Mouse (Mus musculus) stomach, embryonic 14.5 days (tissue): Measurements from ENCODE around the gene Atg4d. TPM values are rescaled to one million over a fixed set of nuclear protein-coding genes. Genes with fewer than 3 reads are reported as not detected.
A peak's percentile ranks its signal among the peaks of the same experiment; 100 is the strongest.

Experiments used
- ATAC-seq: fragments of 200-750 bp; cut with Nextera tagmentation; 2 replicates; pipeline ENCODE4 v1.8.0; 2017; ENCODE audit warnings: low read depth, moderate TSS enrichment; ENCODE audit not compliant: insufficient number of reproducible peaks, insufficient read depth, low FRiP score
- H3K27ac ChIP-seq: fragments of 300-500 bp; sonication (generic); 2 replicates; pipeline ENCODE4 v1.5.1; 2014; ENCODE audit warnings: mild to moderate bottlenecking, low read length, moderate library complexity, mixed read lengths
- H3K27me3 ChIP-seq: fragments of 300-500 bp; sonication (generic); 2 replicates; pipeline ENCODE4 v1.6.1; 2014; ENCODE audit warnings: low read length, control low read depth, mixed read lengths; ENCODE audit not compliant: control insufficient read depth, insufficient read depth
- H3K36me3 ChIP-seq: fragments of 300-500 bp; sonication (generic); 2 replicates; pipeline ENCODE4 v1.6.1; 2014; ENCODE audit warnings: mild to moderate bottlenecking, control low read depth, low read length, moderate library complexity, mixed read lengths; ENCODE audit not compliant: control insufficient read depth, insufficient read depth
- H3K4me1 ChIP-seq: fragments of 300-500 bp; sonication (generic); 2 replicates; pipeline ENCODE4 v1.6.1; 2014; ENCODE audit warnings: low read length, control low read depth, mixed read lengths; ENCODE audit not compliant: control insufficient read depth, insufficient read depth
- H3K4me2 ChIP-seq: fragments of 300-500 bp; sonication (generic); replicated peaks from 2 replicates; pipeline ENCODE4 v1.6.1; 2014; ENCODE audit warnings: low read depth, low read length, control low read depth
- H3K4me3 ChIP-seq: fragments of 300-500 bp; sonication (generic); 2 replicates; pipeline ENCODE4 v1.5.1; 2014; ENCODE audit warnings: low read depth, low read length, control low read depth
- H3K9ac ChIP-seq: fragments of 300-500 bp; sonication (generic); replicated peaks from 2 replicates; pipeline ENCODE4 v1.6.1; 2014; ENCODE audit warnings: low read depth, mild to moderate bottlenecking, control low read depth, low read length, moderate library complexity, mixed read lengths
- H3K9me3 ChIP-seq: fragments of 300-500 bp; sonication (generic); 2 replicates; pipeline ENCODE4 v1.6.1; 2016; ENCODE audit warnings: low read depth, low read length, control low read depth; ENCODE audit not compliant: control insufficient read depth
- WGBS: fragments of 180-500 bp; shearing (Covaris S2); extraction: QIAGEN DNeasy Blood & Tissue Kit; methylation state at CpG from one replicate; pipeline ENCODE4 v1.1.7; 2014; 5-methylcytosine and 5-hydroxymethylcytosine counted together
- polyA plus RNA-seq: library from polyadenylated mRNA; unstranded; fragments of >200 nt; fragmentation: Nextera tagmentation; extraction: Ambion mirVana; gene quantifications from 2 replicates; pipeline ENCODE4 v1.2.1, GENCODE M21; 2014

Atg4d gene
- polyA plus RNA-seq, 1 experiment from 2014 or later, result 38.8 TPM

GRCm38 (mm10) chr9:21236991-21237367 is 28.1 kb upstream of the Atg4d start:
- H3K9me3 ChIP-seq, result no peaks in the 10 kb centered on the region
- peaks cover 20% of the 10 kb centered on the region for H3K4me1 ChIP-seq
- no peak for ATAC-seq
- no peak overlapping the region for H3K27ac ChIP-seq
- peak overlapping the region; percentile 89; the same call in 1 of the 2 replicates for H3K4me3 ChIP-seq
- H3K4me2 ChIP-seq, result peak overlapping the region; percentile 88
- WGBS, result 83% methylated on average over 25 of the region's 25 CpGs
- H3K27me3 ChIP-seq, result no peaks in the 10 kb centered on the region
- 0 out of 2 replicates have a peak overlapping the region, but pooled peaks have one; percentile 96 for H3K9ac ChIP-seq
- peaks cover 20% of the 10 kb centered on the region; the same call in 1 of the 2 replicates for H3K36me3 ChIP-seq

GRCm38 (mm10) chr9:21237368-21238003 is 27.6 kb upstream of the Atg4d start:
- Histone ChIP-seq H3K27ac (peak overlapping the region; percentile 86), H3K36me3 (peaks cover 17% of the 10 kb centered on the region; the same call in 1 of the 2 replicates), H3K9me3 (no peaks in the 10 kb centered on the region), H3K4me1 (peaks cover 18% of the 10 kb centered on the region), H3K9ac (peak overlapping the region; percentile 96), H3K4me3 (peak overlapping the region; percentile 89), H3K27me3 (no peaks in the 10 kb centered on the region), H3K4me2 (peak overlapping the region; percentile 88)
- WGBS, result 16% methylated on average over 19 of the region's 19 CpGs
- ATAC-seq, result peak; percentile 16; the same call in 1 of the 2 replicates

GRCm38 (mm10) chr9:21238004-21238732 is 26.9 kb upstream of the Atg4d start:
- 1% methylated on average over 31 of the region's 31 CpGs for WGBS

GRCm38 (mm10) chr9:21238733-21239464 is 26.2 kb upstream of the Atg4d start, which contains the start of gene Keap1:
Gene Keap1, minus strand, starts transcription at chr9:21239361.
- WGBS, result under 1% methylated on average over 81 of the region's 90 CpGs

More at GRCm38 (mm10) chr9:21238004-21238732, 26.9 kb upstream of the Atg4d start:
- Histone ChIP-seq H3K27me3 (peaks cover 5% of the 10 kb centered on the region), H3K4me3 (peak overlapping the region; percentile 89), H3K4me2 (peak overlapping the region; percentile 88), H3K9me3 (no peaks in the 10 kb centered on the region), H3K4me1 (peaks cover 17% of the 10 kb centered on the region), H3K36me3 (peaks cover 11% of the 10 kb centered on the region; the same call in 1 of the 2 replicates), H3K9ac (peak overlapping the region; percentile 96), H3K27ac (peak overlapping the region; percentile 86)
- ATAC-seq, result no peak

GRCm38 (mm10) chr9:21239465-21239848 is 25.6 kb upstream of the Atg4d start:
- peaks cover 18% of the 10 kb centered on the region for H3K27me3 ChIP-seq
- no peak for ATAC-seq
- no peak overlapping the region; the same call in 1 of the 2 replicates for H3K27ac ChIP-seq
- H3K36me3 ChIP-seq, result peaks cover 5% of the 10 kb centered on the region; the same call in 1 of the 2 replicates
- H3K4me3 ChIP-seq, result peak overlapping the region; percentile 89
- peak overlapping the region; percentile 96 for H3K9ac ChIP-seq
- WGBS, result 35% methylated on average over 4 of the region's 4 CpGs
- peaks cover 22% of the 10 kb centered on the region for H3K4me1 ChIP-seq
- no peaks in the 10 kb centered on the region for H3K9me3 ChIP-seq
- H3K4me2 ChIP-seq, result peak overlapping the region; percentile 88

More at GRCm38 (mm10) chr9:21238733-21239464, 26.2 kb upstream of the Atg4d start, which contains the start of gene Keap1:
- Histone ChIP-seq H3K9ac (peak within 1 kb of the TSS; percentile 96), H3K9me3 (no peaks in the 10 kb centered on the region), H3K4me3 (peak within 1 kb of the TSS; percentile 89), H3K36me3 (peaks cover 5% of the 10 kb centered on the region; the same call in 1 of the 2 replicates), H3K4me2 (peak within 1 kb of the TSS; percentile 88), H3K4me1 (peaks cover 17% of the 10 kb centered on the region), H3K27ac (peak within 1 kb of the TSS; percentile 86), H3K27me3 (peaks cover 13% of the 10 kb centered on the region)
- peak; percentile 87 for ATAC-seq

GRCm38 (mm10) chr9:21241343-21241742 is 23.8 kb upstream of the Atg4d start:
- H3K36me3 ChIP-seq, result no peaks in the 10 kb centered on the region; the same call in 1 of the 2 replicates
- no peak overlapping the region for H3K4me3 ChIP-seq
- WGBS, result 8% methylated on average over 11 of the region's 11 CpGs

GRCm38 (mm10) chr9:21243826-21244427 is 21.2 kb upstream of the Atg4d start:
- Histone ChIP-seq H3K9me3 (no peaks in the 10 kb centered on the region), H3K27me3 (peaks cover 53% of the 10 kb centered on the region), H3K36me3 (no peaks in the 10 kb centered on the region), H3K4me3 (peak overlapping the region; percentile 34), H3K4me1 (peaks cover 18% of the 10 kb centered on the region), H3K4me2 (peak overlapping the region; percentile 80), H3K9ac (no peak overlapping the region), H3K27ac (no peak overlapping the region)
- WGBS, result 13% methylated on average over 42 of the region's 42 CpGs
- ATAC-seq, result no peak

More at GRCm38 (mm10) chr9:21241343-21241742, 23.8 kb upstream of the Atg4d start:
- Histone ChIP-seq H3K9me3 (no peaks in the 10 kb centered on the region), H3K27me3 (peaks cover 36% of the 10 kb centered on the region), H3K4me1 (peaks cover 28% of the 10 kb centered on the region), H3K4me2 (no peak overlapping the region), H3K27ac (no peak overlapping the region), H3K9ac (no peak overlapping the region)
- ATAC-seq, result no peak
